Mouse (Mus musculus) limb, embryonic 12.5 days (tissue): ENCODE data around the gene Abracl. TPM values are rescaled to one million over a fixed set of nuclear protein-coding genes. Genes with fewer than 3 reads are reported as not detected.

Experiments
- ATAC-seq: fragments of 200-750 bp; cut with Nextera tagmentation; 2 replicates; pipeline ENCODE4 v1.8.0; 2017; ENCODE audit warnings: low read depth, moderate TSS enrichment; ENCODE audit not compliant: insufficient number of reproducible peaks, insufficient read depth, low FRiP score, low TSS enrichment
- H3K27ac ChIP-seq: fragments of 300-500 bp; sonication (generic); 2 replicates; pipeline ENCODE4 v1.5.1; 2016; ENCODE audit warnings: mild to moderate bottlenecking, moderate library complexity
- H3K27me3 ChIP-seq: fragments of 300-500 bp; sonication (generic); 2 replicates; pipeline ENCODE4 v1.6.1; 2016; ENCODE audit warnings: mild to moderate bottlenecking, moderate library complexity
- H3K36me3 ChIP-seq: fragments of 300-500 bp; sonication (generic); 2 replicates; pipeline ENCODE4 v1.6.1; 2016; ENCODE audit warnings: mild to moderate bottlenecking, moderate library complexity
- H3K4me1 ChIP-seq: fragments of 300-500 bp; sonication (generic); replicated peaks from 2 replicates; pipeline ENCODE4 v1.6.1; 2016
- H3K4me2 ChIP-seq: fragments of 300-500 bp; sonication (generic); 2 replicates; pipeline ENCODE4 v1.6.1; 2016; ENCODE audit warnings: mild to moderate bottlenecking, moderate library complexity
- H3K4me3 ChIP-seq: fragments of 300-500 bp; sonication (generic); replicated peaks from 2 replicates; pipeline ENCODE4 v1.5.1; 2016; ENCODE audit warnings: mild to moderate bottlenecking
- H3K9ac ChIP-seq: fragments of 300-500 bp; sonication (generic); replicated peaks from 2 replicates; pipeline ENCODE4 v1.6.1; 2016; ENCODE audit warnings: mild to moderate bottlenecking, moderate library complexity
- H3K9me3 ChIP-seq: fragments of 300-500 bp; sonication (generic); 2 replicates; pipeline ENCODE4 v1.6.1; 2016; ENCODE audit warnings: mild to moderate bottlenecking, moderate library complexity
- WGBS: fragments of 180-500 bp; shearing (Covaris S2); methylation state at CpG from one replicate; pipeline ENCODE4 v1.1.7; 2016; 5-methylcytosine and 5-hydroxymethylcytosine counted together
- polyA plus RNA-seq: library from polyadenylated mRNA; unstranded; fragments of >200 nt; fragmentation: Nextera tagmentation; extraction: Ambion mirVana; gene quantifications from 2 replicates; pipeline ENCODE4 v1.2.1, GENCODE M21; 2016

Abracl gene
- polyA plus RNA-seq, 1 experiment from 2014 or later = 192 TPM

DNA sequence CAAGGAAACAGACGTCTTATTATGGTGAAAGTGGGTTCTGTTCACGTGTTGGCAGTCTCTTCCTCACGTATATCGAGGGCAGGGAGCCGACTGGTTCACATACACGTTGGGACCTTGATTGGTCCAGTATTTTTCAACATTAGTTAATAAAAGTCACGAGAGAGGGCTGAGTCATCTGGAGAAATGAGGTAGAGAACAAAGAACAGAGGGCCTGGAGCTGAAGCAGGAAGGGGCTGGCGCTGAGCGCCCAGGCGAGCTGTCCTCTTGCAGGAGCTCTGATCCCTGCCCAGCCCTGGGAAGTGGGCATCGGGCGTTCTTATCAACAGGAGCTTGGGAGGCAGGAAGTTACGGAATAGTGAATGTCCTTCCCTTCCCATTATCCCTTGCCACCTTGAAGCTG is 36.7 kb upstream of the Abracl start:
- Histone ChIP-seq H3K27me3 (no peaks in the 10 kb centered on the region), H3K9me3 (no peaks in the 10 kb centered on the region), H3K4me1 (peaks cover 31% of the 10 kb centered on the region), H3K36me3 (no peaks in the 10 kb centered on the region), H3K4me2 (no peak overlapping the region), H3K27ac (no peak overlapping the region), H3K4me3 (no peak overlapping the region), H3K9ac (no peak overlapping the region)
- ATAC-seq = no peak
- 89% methylated on average over 13 of the region's 13 CpGs for WGBS

DNA sequence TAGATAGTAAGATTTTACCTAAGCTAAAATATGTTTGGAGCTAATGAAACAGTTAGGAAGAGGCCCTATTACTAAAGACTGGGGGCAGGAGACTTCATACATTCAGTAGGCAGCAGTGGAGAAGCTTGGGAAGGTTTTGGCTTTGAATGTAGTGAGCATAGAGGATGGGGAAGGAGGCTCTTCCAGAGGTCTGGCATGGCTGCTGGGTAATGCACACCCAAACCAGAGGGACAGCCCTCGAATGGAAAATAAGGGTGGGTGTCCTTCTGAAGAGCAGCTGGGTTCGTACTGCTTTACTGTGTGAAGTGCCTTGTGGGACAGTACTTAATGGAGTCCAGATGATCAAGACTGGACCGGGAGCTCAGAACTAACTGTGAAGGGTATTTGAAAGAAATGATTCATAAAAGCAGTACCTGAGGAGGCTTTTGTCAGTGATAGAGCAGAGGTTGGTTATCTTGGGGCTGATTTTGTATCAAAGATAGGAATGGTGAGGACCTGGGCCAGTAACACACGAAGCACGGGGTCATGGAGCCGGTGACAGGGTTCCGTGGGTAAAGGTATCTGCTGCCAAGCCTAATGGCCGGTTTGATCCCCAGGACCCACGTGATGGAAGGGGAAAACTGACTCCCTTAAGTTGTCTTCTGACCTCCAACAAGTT is 35.7 kb upstream of the Abracl start:
- no peaks in the 10 kb centered on the region for H3K36me3 ChIP-seq
- no peaks in the 10 kb centered on the region for H3K27me3 ChIP-seq
- no peaks in the 10 kb centered on the region for H3K9me3 ChIP-seq
- no peak overlapping the region for H3K4me2 ChIP-seq
- no peak for ATAC-seq
- no peak overlapping the region for H3K27ac ChIP-seq
- H3K4me1 ChIP-seq = peaks cover 31% of the 10 kb centered on the region
- H3K9ac ChIP-seq = no peak overlapping the region
- whole genome bisulfite sequencing = 75% methylated on average over 9 of the region's 9 CpGs
- no peak overlapping the region for H3K4me3 ChIP-seq

DNA sequence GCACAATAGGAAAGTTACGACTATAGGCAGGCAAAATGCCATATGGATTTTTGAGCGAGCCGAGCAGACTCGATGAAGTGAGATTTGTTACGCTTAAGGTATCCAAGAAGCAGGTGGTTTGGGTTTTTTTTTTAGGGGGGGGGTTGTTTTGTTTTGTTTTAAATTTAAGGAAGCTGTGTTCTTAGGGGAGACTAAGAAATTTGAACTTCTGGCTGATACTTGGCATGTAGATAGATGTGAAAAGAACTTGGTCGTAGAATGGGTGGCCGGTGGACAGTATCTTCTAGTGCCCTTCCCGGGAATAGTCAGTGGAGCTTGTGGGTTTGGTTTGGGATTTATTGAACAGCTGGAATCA is 33.3 kb upstream of the Abracl start:
- peaks cover 31% of the 10 kb centered on the region for H3K4me1 ChIP-seq
- no peaks in the 10 kb centered on the region for H3K9me3 ChIP-seq
- H3K4me2 ChIP-seq = peak overlapping the region; percentile 65
- H3K36me3 ChIP-seq = no peaks in the 10 kb centered on the region
- no peak for ATAC-seq
- H3K27ac ChIP-seq = peak overlapping the region; percentile 95
- H3K27me3 ChIP-seq = no peaks in the 10 kb centered on the region
- peak overlapping the region; percentile 96 for H3K4me3 ChIP-seq
- peak overlapping the region; percentile 95 for H3K9ac ChIP-seq
- under 1% methylated on average over 8 of the region's 8 CpGs for WGBS

DNA sequence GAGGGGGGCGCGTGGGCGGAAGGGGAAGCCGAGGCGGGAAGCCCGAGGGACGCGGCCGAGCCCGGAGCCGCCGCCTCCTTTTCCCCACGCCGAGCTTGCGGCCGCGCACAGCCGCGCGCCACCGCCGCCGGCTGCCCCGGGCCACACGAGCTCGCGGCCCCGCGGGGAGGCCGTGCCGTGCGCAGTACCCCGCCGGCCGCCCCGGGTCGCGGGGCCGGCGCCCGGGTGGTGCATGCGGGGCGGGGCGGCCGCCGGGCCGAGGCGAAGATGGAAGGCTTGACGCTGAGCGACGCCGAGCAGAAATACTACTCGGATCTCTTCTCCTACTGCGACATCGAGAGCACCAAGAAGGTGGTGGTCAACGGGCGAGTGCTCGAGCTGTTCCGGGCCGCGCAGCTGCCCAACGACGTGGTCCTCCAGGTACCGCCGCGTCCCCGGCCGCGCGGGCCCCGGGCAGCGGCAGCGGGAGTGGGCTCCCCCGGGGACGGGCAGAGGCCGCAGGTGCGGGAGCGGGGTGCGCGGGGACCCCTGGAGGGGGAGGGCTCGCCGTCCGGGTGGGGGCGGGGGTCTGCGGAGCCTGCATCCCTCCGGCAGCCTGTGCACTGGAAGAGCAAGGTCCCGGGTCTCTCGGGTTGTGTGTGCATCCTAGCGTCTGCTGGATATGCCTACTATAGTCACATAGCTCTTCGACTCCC is 32.8 kb upstream of the Abracl start, which contains the start of gene Reps1:
Gene Reps1, plus strand, starts transcription at position 166 of the 695 bp plus-strand sequence.
- peaks cover 31% of the 10 kb centered on the region for H3K4me1 ChIP-seq
- ATAC-seq = peak; percentile 64
- H3K27me3 ChIP-seq = no peaks in the 10 kb centered on the region
- peak within 1 kb of the TSS; percentile 96 for H3K4me3 ChIP-seq
- peak within 1 kb of the TSS; percentile 65 for H3K4me2 ChIP-seq
- no peaks in the 10 kb centered on the region for H3K9me3 ChIP-seq
- peak within 1 kb of the TSS; percentile 95 for H3K27ac ChIP-seq
- peak within 1 kb of the TSS; percentile 95 for H3K9ac ChIP-seq
- no peaks in the 10 kb centered on the region for H3K36me3 ChIP-seq
- under 1% methylated on average over 88 of the region's 90 CpGs for WGBS

DNA sequence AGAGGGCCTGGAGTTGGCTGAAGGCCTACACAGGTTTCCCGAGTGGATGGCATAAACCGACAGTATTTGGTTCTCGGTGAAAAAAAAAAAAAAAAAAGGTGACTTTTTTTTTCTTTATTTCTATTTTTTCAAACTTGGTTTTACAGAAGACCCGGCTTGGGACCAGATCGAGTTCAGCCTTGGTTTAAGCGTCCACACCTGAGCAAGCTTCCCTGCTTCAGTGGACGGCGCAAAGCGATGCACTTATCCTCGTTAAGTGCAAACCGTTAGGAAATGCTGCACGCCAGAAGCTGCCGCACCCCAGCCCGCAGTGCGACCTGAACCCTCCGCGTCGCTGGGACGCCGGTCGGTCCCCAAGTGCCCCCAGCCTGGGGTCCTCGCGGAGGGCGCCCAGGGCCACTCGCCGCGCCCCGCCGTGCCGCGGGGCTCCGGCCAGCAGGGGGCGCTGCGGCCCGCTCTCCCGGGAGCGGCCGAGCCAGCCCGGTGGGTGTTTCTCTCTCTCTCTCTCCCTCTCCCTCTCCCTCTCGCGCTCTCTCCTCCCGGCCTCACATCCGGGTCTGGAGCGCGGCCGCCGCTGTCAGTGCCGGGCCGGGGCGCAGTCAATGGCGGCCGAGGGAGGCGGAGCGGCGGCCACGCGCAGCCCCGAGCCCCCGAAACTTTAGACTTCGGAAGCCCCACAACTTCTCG is 32.1 kb upstream of the Abracl start:
- WGBS = 2% methylated on average over 56 of the region's 61 CpGs
- Histone ChIP-seq H3K36me3 (no peaks in the 10 kb centered on the region), H3K4me3 (peak overlapping the region; percentile 96), H3K9me3 (no peaks in the 10 kb centered on the region), H3K4me1 (peaks cover 31% of the 10 kb centered on the region), H3K4me2 (peak overlapping the region; percentile 65), H3K9ac (peak overlapping the region; percentile 95), H3K27me3 (no peaks in the 10 kb centered on the region), H3K27ac (peak overlapping the region; percentile 95)
- ATAC-seq = peak; percentile 96

DNA sequence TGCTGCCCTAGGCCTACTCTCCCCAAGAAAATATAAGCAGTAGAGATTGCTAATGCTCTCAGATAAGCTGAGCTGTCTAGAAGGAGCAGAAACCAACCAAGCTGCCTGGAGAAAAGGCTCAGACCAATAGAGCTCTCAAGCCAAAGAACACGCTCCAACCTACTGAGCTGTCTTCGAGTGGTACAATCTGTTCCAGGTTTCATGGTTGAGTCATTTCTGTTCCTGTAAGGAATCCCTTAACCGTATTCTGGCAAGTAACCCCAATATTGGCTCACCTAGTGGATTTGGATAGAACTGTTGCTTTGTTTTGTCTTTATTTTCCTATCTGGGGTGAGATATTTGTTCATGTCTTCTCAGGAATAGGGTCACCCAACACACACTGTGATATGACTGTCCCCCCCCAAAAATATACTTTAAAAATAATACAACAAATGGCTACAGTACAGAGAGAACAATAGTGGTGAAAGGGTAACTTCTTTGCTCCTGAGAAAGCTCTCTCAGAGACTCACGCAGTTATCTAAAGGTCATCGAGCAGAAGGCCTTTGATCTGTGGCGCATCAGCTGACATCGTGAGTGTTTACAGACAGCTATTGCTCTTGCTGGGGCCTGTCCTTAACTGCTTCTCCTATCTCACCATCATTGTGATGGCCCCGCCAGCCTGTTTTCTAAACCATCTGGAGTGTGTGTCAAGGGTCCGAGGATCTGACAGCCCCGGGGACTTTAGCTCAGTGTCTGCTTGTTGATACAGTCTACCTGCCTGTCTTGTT is 24.5 kb upstream of the Abracl start:
- 34% methylated on average over 10 of the region's 10 CpGs for WGBS
- H3K27ac ChIP-seq = no peak overlapping the region

DNA sequence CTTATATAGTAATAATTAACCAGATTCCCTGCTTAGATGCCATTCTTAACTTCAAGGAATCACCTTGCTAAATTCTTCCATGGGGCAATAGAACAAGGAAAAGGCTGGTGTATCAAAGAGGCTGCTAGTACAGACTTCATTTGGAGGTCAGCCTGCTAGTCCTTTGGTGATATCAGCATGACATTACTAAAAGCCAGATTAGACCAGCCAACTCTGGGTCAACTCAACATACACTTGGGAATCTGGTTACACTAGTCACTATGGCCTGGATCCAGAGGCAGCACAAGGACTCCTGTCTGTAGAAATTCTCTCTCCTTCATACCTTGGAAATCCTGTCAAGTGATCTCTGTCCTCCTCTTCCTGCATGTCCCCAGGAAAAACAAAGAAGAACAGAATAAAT is 23.3 kb upstream of the Abracl start:
- ATAC-seq = no peak
- H3K4me1 ChIP-seq = no peaks in the 10 kb centered on the region
- H3K4me2 ChIP-seq = no peak overlapping the region
- no peak overlapping the region for H3K27ac ChIP-seq
- no peaks in the 10 kb centered on the region for H3K9me3 ChIP-seq
- no peaks in the 10 kb centered on the region for H3K27me3 ChIP-seq
- no peaks in the 10 kb centered on the region for H3K36me3 ChIP-seq
- no peak overlapping the region for H3K4me3 ChIP-seq
- no peak overlapping the region for H3K9ac ChIP-seq

More for the DNA sequence above, 24.5 kb upstream of the Abracl start:
- no peaks in the 10 kb centered on the region for H3K36me3 ChIP-seq
- H3K27me3 ChIP-seq = no peaks in the 10 kb centered on the region
- no peak for ATAC-seq
- H3K4me1 ChIP-seq = no peaks in the 10 kb centered on the region
- H3K9ac ChIP-seq = no peak overlapping the region
- no peak overlapping the region for H3K4me3 ChIP-seq
- no peaks in the 10 kb centered on the region for H3K9me3 ChIP-seq
- H3K4me2 ChIP-seq = no peak overlapping the region

DNA sequence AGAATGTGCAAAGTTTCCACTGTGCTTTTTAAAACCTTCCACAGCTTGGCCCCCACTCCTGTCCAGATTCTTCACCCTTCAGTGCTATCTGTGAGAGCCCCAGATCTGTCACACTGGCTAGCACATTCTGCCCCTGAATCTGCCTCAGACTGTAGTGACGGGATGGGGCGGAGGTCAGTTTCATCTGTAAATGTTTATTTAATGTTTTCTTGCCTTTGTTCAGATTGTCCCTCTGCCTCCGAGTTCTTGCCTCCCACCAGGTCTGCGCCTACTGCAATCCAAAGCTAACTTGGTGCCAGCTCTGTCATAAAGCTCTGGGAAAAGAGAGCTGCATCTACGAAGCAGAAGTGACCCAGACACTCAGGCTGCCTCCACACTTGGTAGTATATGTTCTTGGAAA is 13.8 kb upstream of the Abracl start:
- H3K4me3 ChIP-seq = no peak overlapping the region
- H3K27me3 ChIP-seq = no peaks in the 10 kb centered on the region
- 68% methylated on average over 5 of the region's 5 CpGs for WGBS
- H3K4me1 ChIP-seq = no peaks in the 10 kb centered on the region
- ATAC-seq = no peak
- no peak overlapping the region for H3K27ac ChIP-seq
- H3K9me3 ChIP-seq = no peaks in the 10 kb centered on the region
- no peak overlapping the region for H3K9ac ChIP-seq
- H3K4me2 ChIP-seq = no peak overlapping the region
- no peaks in the 10 kb centered on the region for H3K36me3 ChIP-seq

DNA sequence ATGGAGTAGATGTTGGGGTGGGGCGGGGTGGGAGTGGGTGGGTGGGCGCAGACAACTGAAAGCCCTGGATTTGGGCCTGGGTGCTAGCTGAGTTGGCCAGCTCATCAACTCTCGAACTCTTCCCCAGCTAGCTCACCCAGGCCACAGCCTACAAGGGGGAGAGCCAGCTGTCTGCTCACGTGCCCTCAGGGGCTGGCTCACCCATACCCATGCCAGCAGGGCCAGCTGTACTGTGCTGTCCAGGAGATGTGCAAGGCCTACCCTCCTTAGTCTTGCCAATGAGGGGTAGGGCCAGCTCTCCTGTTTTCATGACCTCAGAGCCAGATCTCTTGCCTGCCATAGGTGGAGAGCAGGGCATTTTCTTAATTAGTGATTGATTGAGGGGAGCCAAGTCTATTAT is 11.3 kb upstream of the Abracl start:
- 94% methylated on average over 4 of the region's 4 CpGs for WGBS
- no peak overlapping the region for H3K9ac ChIP-seq
- H3K36me3 ChIP-seq = no peaks in the 10 kb centered on the region
- no peak for ATAC-seq
- no peaks in the 10 kb centered on the region for H3K9me3 ChIP-seq
- H3K27ac ChIP-seq = no peak overlapping the region
- H3K4me2 ChIP-seq = no peak overlapping the region
- no peaks in the 10 kb centered on the region for H3K27me3 ChIP-seq
- H3K4me3 ChIP-seq = no peak overlapping the region
- H3K4me1 ChIP-seq = no peaks in the 10 kb centered on the region

DNA sequence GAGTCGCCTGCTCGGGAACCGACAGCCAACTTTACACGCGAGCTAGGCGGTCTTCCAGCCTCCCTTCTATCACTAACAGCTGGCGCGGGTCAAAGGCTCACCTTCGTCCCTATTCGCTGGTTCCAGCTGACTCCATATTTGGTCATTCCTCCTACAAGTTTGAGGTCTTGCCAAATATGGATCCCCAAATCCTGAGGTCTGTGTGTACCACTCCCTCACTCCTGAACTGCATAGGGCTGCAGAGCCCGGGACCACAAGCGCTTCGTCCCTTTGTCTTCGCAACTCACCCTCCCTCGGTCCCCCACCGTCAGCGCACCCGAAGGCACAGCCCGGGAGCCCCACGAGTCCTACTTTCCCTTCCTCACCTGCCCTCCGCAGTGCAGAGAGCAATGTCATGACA is 776 bp downstream of the Abracl start:
- H3K4me3 ChIP-seq = peak overlapping the region; percentile 68
- under 1% methylated on average over 21 of the region's 21 CpGs for WGBS
- peaks cover 14% of the 10 kb centered on the region for H3K36me3 ChIP-seq
- peak overlapping the region; percentile 97 for H3K27ac ChIP-seq
- peak; percentile 88 for ATAC-seq
- H3K27me3 ChIP-seq = no peaks in the 10 kb centered on the region
- H3K4me2 ChIP-seq = peak overlapping the region; percentile 62
- peaks cover 9% of the 10 kb centered on the region for H3K4me1 ChIP-seq
- no peaks in the 10 kb centered on the region for H3K9me3 ChIP-seq
- peak overlapping the region; percentile 85 for H3K9ac ChIP-seq
